Mouse (Mus musculus) small intestine, adult 2 months (tissue): ENCODE measurements around the gene Cdca3.

Source experiments
- CTCF ChIP-seq: fragments of 200-500 bp; IDR thresholded peaks from 2 replicates; pipeline ENCODE4 v1.5.1; 2012; ENCODE audit warnings: low read depth, mild to moderate bottlenecking, control low read depth, inconsistent platforms, low read length, moderate library complexity, mixed read lengths; ENCODE audit not compliant: insufficient replicate concordance, insufficient read length; ENCODE audit errors: extremely low read depth
- POLR2A ChIP-seq: fragments of 200-500 bp; IDR thresholded peaks from 2 replicates; pipeline ENCODE4 v1.6.1; 2012; ENCODE audit warnings: low read depth, mild to moderate bottlenecking, control low read depth, inconsistent platforms, low read length, moderate library complexity

GRCm38 (mm10) chr6:124858561-124859318 is 29.4 kb downstream of the Cdca3 start:
- TF ChIP-seq CTCF (no peak), POLR2A (no peak)
